Mouse (Mus musculus) liver, embryonic 14.5 days (tissue): Measurements from ENCODE around the gene Acsbg2.

Source experiments
- CTCF ChIP-seq: IDR thresholded peaks from 2 replicates; pipeline ENCODE4 v1.5.1; 2016; ENCODE audit warnings: antibody characterized with exemption, low read depth, control low read depth
- EP300 ChIP-seq: IDR thresholded peaks from 2 replicates; pipeline ENCODE4 v1.6.1; 2016; ENCODE audit warnings: antibody characterized with exemption, low read depth

GRCm38 (mm10) chr17:56818067-56818636, 56.1 kb downstream of the Acsbg2 start:
- no peak for TF ChIP-seq CTCF
- TF ChIP-seq EP300: no peak
